Mouse (Mus musculus) right cerebral cortex, adult 2 months (tissue): ENCODE results near the gene Zfp3.
"Not testable (repeated sequence)": the region's sequence is repeated elsewhere in the genome, so short reads cannot be mapped to it uniquely, and the experiment has no call there.

Source experiments
- DNase-seq, 2 experiments: peaks; one replicate each; pipeline ENCODE4 v3.0.0; 2021 to 2022; ENCODE audit warnings: low spot score in 2 of 2

Zfp3 gene

GRCm38 (mm10) chr11:70755645-70756044 is 8.4 kb upstream of the Zfp3 start:
- peak; percentile 89 to 94 for DNase-seq

GRCm38 (mm10) chr11:70760446-70760845 is 3.6 kb upstream of the Zfp3 start:
- not testable (repeated sequence) for DNase-seq

- no peak for DNase-seq
Observed at GRCm38 (mm10) chr11:70762641-70763040, 1.4 kb upstream of the Zfp3 start.

GRCm38 (mm10) chr11:70763582-70763935 is 450 bp upstream of the Zfp3 start:
- no peak for DNase-seq

- no peak for DNase-seq
Observed at GRCm38 (mm10) chr11:70765776-70766445, 1.9 kb downstream of the Zfp3 start.

GRCm38 (mm10) chr11:70770804-70771203 is 6.8 kb downstream of the Zfp3 start:
- DNase-seq = no peak

GRCm38 (mm10) chr11:70776830-70777571 is 13.0 kb downstream of the Zfp3 start:
- peak; percentile 72 to 77 for DNase-seq

- DNase-seq = no peak
Observed at GRCm38 (mm10) chr11:70777634-70778033, 13.6 kb downstream of the Zfp3 start.

- not testable (repeated sequence) for DNase-seq
Observed at GRCm38 (mm10) chr11:70778058-70778457, 14.0 kb downstream of the Zfp3 start.

GRCm38 (mm10) chr11:70785908-70786307 is 21.9 kb downstream of the Zfp3 start:
- no peak for DNase-seq

GRCm38 (mm10) chr11:70787052-70787451 is 23.0 kb downstream of the Zfp3 start:
- DNase-seq = no peak

GRCm38 (mm10) chr11:70788972-70789655 is 25.1 kb downstream of the Zfp3 start:
- no peak for DNase-seq

GRCm38 (mm10) chr11:70790426-70790825 is 26.4 kb downstream of the Zfp3 start:
- DNase-seq = no peak

GRCm38 (mm10) chr11:70790874-70791551 is 27.0 kb downstream of the Zfp3 start:
- DNase-seq = no peak

GRCm38 (mm10) chr11:70791676-70792075 is 27.7 kb downstream of the Zfp3 start:
- DNase-seq = no peak

GRCm38 (mm10) chr11:70792409-70792808 is 28.4 kb downstream of the Zfp3 start:
- DNase-seq = no peak

GRCm38 (mm10) chr11:70802208-70802864 is 38.3 kb downstream of the Zfp3 start:
- DNase-seq = no peak

GRCm38 (mm10) chr11:70802865-70803261 is 38.9 kb downstream of the Zfp3 start:
- DNase-seq = no peak

- no peak for DNase-seq
Observed at GRCm38 (mm10) chr11:70803711-70804200, 39.7 kb downstream of the Zfp3 start.

GRCm38 (mm10) chr11:70804395-70804794 is 40.4 kb downstream of the Zfp3 start:
- no peak for DNase-seq

GRCm38 (mm10) chr11:70805641-70806175 is 41.7 kb downstream of the Zfp3 start:
- DNase-seq = no peak
